Mouse (Mus musculus): ENCODE measurements around the gene Anapc11. TPM values are rescaled to one million over a fixed set of nuclear protein-coding genes. Genes with fewer than 3 reads are reported as not detected.
"Not testable (repeated sequence)": the region's sequence is repeated elsewhere in the genome, so short reads cannot be mapped to it uniquely, and the experiment has no call there.

Gene Anapc11
- polyA plus RNA-seq, 1 experiment: 116 TPM

DNA sequence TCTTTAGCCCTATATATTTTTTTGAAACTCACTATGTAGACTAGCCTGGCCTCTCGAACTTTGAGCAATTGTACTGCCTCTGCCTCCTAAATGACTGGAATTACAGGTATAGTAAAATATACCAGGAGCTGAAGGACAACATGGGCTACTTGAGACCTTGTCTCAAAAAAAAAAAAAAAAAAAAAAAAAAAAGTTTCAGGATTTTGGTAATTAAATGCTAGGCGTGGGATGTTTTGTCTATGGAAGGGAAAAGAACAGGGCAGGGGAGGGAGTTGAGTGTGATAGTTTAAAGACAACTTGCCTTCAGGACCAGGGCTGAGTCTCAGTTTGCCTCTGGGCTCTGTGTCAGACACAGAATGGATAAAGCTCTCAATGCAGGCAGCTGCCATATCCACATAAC lies 23.2 kb upstream of the Anapc11 start:
- DNase-seq (ENCODE audit: low spot score): no peak

GRCm38 (mm10) chr11:120575940-120576339 lies 22.3 kb upstream of the Anapc11 start:
- DNase-seq (ENCODE audit: low spot score): no peak

DNA sequence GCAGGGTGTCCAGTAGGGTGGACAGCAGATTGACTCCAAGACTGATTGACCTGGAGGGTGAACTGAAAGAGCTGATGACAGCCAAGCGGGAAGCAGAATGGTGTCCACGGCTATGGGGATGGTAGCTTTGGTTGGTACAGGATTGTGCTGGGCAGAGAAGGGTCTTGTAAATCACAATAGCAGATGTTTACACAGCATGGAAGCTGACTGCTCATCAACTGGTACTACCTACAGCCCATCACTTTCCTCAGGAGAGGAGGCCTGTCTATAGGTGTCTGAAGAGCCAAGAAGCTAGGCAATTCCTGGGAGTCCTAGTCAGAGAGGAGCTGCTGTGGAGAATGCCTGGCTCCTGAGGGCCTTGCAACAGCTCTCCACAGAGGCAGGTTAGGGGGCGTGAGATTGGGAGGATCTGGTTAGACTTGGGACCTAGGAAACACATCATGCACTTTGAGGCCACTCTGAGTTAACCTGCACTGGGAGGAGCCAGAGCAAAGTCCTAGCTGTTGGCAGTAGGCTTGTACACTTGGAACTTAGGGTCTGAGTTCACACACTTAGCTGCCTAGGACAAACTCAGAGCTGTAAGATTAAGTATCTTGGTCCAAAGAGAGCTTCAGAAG lies 21.7 kb upstream of the Anapc11 start:
- DNase-seq (ENCODE audit: low spot score): no peak

- no peak for DNase-seq (ENCODE audit: low spot score)
Measured at GRCm38 (mm10) chr11:120577211-120578023, 20.8 kb upstream of the Anapc11 start.

DNA sequence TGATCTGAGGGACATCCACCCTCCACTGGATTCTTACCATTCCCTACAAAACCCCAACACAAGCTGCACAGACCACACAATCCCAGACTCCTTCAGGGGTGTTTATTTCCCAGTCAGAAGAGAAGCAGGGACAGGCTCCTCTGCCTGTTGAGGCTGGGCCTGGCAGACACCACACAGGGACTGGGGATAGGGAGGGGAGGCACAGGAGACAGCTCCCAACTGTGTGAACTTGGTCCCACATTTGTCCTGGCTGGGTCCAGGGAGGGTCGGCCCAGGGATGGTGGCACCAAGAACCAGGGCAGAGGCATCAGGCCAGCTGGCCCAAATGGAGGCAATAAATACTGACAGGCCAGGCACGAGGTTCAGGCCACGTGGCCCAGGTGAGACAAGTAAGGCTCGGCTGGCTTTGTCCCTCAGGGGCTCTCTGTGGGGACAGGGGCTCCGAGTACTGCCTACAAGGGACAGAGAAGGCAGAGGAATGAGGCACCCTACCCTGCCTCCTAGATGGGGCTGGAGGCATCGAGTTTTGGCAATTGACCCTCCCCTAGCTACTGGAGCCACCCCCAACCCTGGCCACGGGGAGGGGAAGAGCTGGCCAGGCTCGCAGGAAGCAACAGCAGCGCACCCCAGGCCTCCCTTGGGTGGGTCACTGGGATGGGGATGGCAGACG lies 20.1 kb upstream of the Anapc11 start:
- no peak for DNase-seq (ENCODE audit: low spot score)

DNA sequence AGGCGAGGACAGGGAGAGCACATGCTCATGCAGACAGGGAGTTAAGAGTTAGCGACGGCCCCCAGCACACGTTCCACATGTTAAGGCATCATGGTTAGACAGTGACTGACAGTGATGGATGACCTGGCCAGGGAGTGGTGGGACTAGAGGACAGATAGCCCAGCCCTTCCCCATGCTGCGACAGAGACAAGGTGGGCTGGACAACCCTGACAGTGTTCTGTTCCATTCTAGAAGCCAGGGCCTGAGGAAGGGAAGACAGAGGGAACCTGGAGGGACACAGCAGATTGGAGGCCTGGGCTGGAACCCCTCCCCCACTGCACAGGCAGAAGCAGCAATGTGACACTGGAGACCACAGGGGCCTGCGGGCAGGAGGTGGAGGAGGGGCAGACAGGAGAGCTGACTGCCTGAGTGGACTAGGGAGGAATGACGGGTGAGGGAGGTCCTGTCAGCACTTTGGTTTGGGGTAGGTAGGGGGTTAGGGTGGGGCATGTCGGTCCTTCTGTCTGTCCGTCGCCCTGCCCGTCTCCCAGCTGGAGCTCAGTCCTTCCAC lies 19.5 kb upstream of the Anapc11 start:
- DNase-seq (ENCODE audit: low spot score): no peak

GRCm38 (mm10) chr11:120579316-120580107 lies 18.7 kb upstream of the Anapc11 start:
- peak; percentile 53 for DNase-seq (ENCODE audit: low spot score)

DNA sequence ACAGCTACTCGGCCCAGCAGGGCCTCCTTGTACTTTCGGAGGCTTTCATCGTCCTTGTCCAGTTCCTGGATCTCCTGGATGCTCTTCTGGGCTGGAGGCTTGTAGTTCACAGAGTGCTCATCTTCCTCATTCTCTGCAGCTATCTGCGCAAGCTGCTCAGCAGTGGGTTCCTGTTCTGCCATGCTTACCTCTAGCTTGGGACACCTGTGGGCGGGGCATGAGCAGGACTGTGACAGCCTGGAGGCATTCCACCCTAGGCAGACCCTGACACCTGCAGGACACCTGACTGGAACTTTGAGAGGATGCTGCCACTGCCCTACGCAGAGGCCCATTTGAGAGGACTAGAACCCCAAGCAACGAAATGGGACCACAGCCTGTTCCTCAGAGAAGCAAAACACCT lies 18.0 kb upstream of the Anapc11 start:
- DNase-seq (ENCODE audit: low spot score): no peak

DNA sequence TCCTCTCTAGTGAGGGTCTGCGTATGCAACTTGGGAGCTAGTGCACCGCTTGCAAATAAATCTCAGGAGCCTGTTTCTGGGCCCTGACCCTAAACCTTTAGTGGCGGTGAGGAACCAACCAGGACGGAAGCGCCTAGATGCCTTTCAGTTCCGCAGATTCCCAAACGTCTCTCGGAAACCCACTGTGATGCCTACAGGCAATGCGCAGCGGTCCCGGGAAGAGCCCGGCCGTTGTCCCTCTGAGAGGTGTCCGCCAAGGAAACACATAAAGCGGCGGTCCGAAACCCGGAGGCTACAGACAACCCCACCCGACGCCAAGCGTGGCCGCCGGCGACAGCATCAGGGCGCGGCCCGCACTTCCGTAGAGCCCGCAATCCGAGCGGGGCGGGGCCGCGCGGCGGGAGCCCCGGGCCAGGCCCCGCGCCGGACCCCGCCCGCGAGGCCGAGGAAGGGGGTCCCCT lies 17.3 kb upstream of the Anapc11 start:
- peak; percentile 50 for DNase-seq (ENCODE audit: low spot score)

- peak; percentile 93 for DNase-seq (ENCODE audit: low spot score)
Measured at GRCm38 (mm10) chr11:120581490-120582267, 16.5 kb upstream of the Anapc11 start, which contains the start of gene Arhgdia. Gene Arhgdia, minus strand, starts transcription at chr11:120581624.

DNA sequence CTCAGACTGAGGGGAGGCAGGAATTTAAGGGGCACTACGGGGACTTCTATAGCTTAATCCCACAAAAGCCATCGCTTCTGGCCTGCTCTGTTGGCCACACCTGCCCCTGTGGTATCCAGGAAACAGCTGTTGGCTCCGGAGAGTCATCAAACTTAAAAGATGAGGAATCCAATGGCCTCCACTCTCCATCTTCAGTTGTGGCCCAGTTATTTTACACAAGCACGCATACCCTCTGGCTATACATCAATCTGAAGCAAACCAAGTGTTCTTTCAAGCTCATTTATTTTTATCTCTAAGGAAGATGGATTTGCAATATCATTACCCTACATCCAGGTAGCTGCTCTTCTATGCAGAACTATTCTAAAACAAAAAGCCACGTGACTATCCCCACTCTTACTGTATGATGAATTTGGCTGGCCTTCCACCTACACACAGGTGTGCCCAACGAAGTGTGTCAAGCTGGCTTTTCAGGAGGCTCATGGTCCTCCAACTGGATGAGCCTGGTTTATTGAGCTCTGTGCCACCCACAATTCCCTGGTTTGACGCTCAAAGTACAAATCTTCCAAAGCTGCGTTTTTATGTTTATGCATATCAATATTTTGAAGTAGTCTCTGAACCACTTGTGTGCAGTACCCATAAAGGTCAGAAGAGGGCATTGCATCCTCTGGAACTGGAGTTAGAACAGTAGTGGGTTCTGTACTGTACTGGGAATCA lies 15.8 kb upstream of the Anapc11 start:
- DNase-seq (ENCODE audit: low spot score): no peak

GRCm38 (mm10) chr11:120582982-120583293 lies 15.3 kb upstream of the Anapc11 start:
- not testable (repeated sequence) for DNase-seq (ENCODE audit: low spot score)

GRCm38 (mm10) chr11:120583937-120584336 lies 14.3 kb upstream of the Anapc11 start:
- DNase-seq (ENCODE audit: low spot score): no peak

DNA sequence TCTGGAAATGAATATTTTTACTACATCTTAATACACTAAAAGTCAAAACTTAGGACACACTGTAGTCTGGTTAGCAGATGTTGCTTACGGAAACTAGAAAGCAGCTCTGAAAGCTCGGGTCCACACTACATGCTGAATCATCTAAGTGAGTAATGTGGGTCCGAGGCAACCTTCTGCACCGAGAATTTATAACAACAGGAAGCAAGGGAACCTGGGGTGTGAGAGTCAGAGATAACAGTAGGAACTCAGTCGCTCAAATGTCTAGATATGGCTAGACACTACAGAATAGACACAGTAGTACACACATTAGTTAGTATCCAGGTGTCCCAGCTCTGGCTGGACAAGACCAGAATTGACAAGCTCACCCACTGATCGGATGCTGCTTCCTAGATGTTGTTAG lies 9.7 kb upstream of the Anapc11 start:
- DNase-seq (ENCODE audit: low spot score): no peak

DNA sequence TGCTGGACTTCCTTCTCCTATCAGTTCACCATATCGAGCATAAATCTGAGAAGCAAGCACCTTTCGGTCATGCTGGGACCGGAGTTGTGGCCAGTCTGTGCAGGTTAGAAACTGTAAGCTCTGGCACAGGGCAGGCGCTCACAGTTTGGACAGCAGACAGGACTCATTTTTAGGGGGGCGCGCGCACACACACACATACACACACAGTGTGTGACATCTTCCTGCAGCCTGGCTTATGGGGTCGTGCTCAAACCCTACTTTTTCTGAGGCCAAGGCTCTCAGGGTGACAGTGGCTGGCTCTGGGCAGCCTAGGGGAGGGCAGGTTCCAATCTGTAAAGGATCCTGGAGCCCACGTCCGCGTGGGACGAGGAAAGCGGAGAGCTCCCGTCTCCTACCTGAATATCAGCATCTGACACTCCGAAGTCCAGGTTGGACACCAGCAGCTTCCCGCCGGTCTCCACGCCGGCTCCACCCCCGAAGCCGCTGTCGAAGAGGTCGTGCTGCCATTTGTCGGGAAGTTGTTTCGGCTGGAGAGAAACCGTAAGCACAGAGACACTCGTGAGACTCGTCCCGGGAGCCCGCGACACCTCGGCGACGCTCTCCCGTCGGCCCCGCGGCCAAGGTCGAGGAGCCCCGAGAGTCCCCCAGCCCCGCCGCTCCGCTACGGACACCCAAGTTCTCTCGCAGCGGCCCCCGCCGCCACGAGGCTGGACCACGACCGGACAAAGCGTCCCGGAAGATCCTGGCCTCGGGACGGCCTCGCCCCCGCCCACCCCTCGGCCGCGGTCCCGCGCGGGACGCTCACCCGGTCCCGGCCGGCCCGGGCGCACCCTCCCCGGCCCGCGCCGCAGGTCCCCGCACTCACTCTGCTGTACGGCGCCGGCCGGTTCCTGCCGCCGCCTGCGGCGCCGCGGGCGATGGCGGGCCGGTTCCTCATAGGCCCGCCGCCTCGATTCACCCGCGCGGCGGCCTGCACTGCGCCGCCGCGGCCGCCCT lies 683 bp upstream of the Anapc11 start:
- DNase-seq (ENCODE audit: low spot score): no peak

DNA sequence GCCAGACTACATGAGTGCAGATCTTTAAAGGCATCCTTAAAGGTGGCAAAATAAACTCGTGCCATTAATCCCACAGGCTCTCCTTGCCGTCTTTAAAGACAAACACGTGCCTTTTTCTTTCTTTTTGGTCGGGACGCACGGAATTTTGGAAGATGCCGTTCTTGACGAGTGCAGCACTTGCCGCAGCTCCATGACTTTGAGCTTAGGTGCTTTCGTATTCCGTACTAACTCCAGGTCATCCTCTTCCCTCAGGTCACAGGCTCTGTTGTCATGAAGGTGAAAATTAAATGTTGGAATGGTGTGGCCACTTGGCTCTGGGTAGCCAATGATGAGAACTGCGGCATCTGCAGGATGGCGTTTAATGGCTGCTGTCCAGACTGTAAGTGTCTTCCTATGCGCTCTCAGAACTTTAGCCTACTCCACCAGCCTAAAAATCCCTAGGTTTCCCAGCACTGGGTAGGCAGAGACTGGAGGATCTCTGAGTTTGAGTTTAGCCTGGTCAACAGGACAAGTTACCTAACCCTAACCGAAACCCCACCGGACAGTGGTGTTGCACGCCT lies 849 bp downstream of the Anapc11 start:
- no peak for DNase-seq (ENCODE audit: low spot score)

DNA sequence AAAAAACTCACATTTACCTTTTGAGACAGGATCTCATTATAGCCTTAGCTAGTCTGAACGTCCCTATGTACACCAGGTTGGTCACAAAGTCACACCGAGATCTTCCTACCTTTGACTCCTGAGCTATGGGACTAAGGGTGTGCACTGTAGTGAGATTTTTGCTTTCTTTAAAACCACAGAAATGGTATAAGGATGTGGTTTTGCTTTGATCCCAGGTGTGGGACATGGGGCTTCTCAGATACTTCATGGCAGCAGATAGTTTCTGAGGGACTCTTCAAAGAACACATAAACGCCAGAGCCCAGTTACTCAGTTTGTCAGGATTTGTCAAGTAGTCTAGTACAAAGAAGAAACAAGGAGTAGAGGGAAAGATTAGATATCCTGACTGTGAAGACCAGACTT lies 2.5 kb downstream of the Anapc11 start:
- DNase-seq (ENCODE audit: low spot score): no peak

DNA sequence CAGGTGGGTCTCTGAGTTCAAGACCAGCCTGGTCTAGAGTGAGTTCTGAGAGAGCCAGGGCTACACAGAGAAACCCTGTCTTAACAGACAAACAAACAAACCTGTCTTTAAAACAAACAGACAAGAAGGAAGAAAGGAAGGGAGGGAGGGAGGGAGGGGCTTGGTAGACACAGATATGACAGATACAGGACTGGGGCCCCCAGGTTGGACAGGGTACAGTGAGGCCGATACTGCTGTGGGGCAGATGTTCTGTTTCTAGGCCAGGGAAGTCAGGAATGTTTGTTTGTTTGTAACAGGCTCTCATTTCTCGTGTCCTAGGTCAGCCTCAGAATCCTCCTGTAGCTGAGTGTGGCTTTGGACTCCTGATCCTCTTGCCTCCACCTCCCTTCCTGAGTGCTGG lies 5.3 kb downstream of the Anapc11 start:
- no peak for DNase-seq (ENCODE audit: low spot score)

DNA sequence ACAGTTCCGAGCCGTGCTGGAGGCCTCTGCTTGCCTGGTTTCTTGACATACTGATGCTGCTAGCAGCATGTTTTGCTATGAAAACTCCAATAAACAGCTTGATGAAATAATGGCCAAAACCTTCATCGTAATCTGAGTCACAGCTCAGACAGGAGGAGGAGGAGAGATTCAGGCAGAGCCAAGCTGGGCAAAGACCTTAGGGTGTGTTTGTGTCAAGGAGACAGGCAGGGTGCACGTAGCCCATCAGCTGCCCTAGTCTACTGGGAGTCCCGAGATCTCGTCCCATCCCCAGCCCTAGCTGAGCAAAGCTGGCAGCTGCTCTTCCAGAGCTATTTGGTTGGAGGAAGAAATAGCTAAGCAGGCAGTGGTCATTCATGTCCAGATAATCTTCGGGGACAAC lies 7.4 kb downstream of the Anapc11 start:
- no peak for DNase-seq (ENCODE audit: low spot score)

Measured in urinary bladder, adult 2 months (tissue).